Mouse (Mus musculus) ES-E14 (cell line): ENCODE results near the gene Jade2. TPM values are rescaled to one million over a fixed set of nuclear protein-coding genes. Genes with fewer than 3 reads are reported as not detected.
A peak's percentile ranks its signal among the peaks of the same experiment; 100 is the strongest.

Experiments used
- DNase-seq: peaks from one replicate; pipeline ENCODE4 v3.0.0-alpha.2; 2013; ENCODE audit warnings: low read depth, low spot score
- H3K27ac ChIP-seq: 2 replicates; pipeline ENCODE4 v1.5.1; 2012; ENCODE audit warnings: low read depth, mild to moderate bottlenecking, low read length, moderate library complexity, mixed read lengths; ENCODE audit not compliant: poor library complexity, insufficient read depth, severe bottlenecking
- H3K36me3 ChIP-seq: 2 replicates; pipeline ENCODE4 v1.6.1; 2012; ENCODE audit warnings: mild to moderate bottlenecking, low read length, moderate library complexity, mixed read lengths; ENCODE audit not compliant: control insufficient read depth, poor library complexity, insufficient read depth, severe bottlenecking
- H3K4me1 ChIP-seq, 2 experiments: fragments of 150-350 bp in 1 of 2; sonication (generic) in 1 of 2; 2 replicates each; pipeline ENCODE4 v1.6.1; 2012; ENCODE audit warnings: low read length in 2 of 2, mild to moderate bottlenecking in 1 of 2, mixed read lengths in 1 of 2; ENCODE audit not compliant: control insufficient read depth in 2 of 2, insufficient read depth in 2 of 2, poor library complexity in 1 of 2
- H3K4me3 ChIP-seq, 2 experiments: fragments of 150-350 bp in 1 of 2; sonication (generic) in 1 of 2; 2 replicates each; pipeline ENCODE4 v1.5.1; 2012; ENCODE audit warnings: low read length in 2 of 2, low read depth in 1 of 2, mild to moderate bottlenecking in 1 of 2, mixed read lengths in 1 of 2; ENCODE audit not compliant: insufficient read depth in 1 of 2, poor library complexity in 1 of 2, severe bottlenecking in 1 of 2
- H3K9ac ChIP-seq: 2 replicates; pipeline ENCODE4 v1.6.1; 2012; ENCODE audit warnings: low read depth, mild to moderate bottlenecking, low read length, mixed read lengths; ENCODE audit not compliant: poor library complexity, insufficient read depth, severe bottlenecking
- H3K9me3 ChIP-seq: fragments of 150-350 bp; sonication (generic); 2 replicates; pipeline ENCODE4 v1.6.1; 2012; ENCODE audit warnings: low read depth, mild to moderate bottlenecking, low read length; ENCODE audit not compliant: control insufficient read depth, insufficient read depth
- CHD2 ChIP-seq: IDR thresholded peaks from 2 replicates; pipeline ENCODE4 v1.6.1; 2014; ENCODE audit warnings: mild to moderate bottlenecking, low read depth, low read length, inconsistent platforms
- HCFC1 ChIP-seq: IDR thresholded peaks from 2 replicates; pipeline ENCODE4 v1.6.1; 2012; ENCODE audit warnings: low read length, inconsistent platforms, borderline replicate concordance; ENCODE audit not compliant: insufficient read depth
- MAFK ChIP-seq: IDR thresholded peaks from 2 replicates; pipeline ENCODE4 v1.6.1; 2014; ENCODE audit warnings: mild to moderate bottlenecking, low read depth, low read length, inconsistent platforms; ENCODE audit not compliant: insufficient read depth
- ZC3H11A ChIP-seq: IDR thresholded peaks from 2 replicates; pipeline ENCODE4 v1.6.1; 2012; ENCODE audit warnings: low read depth, mild to moderate bottlenecking, inconsistent platforms, low read length, borderline replicate concordance
- ZNF384 ChIP-seq: IDR thresholded peaks from 2 replicates; pipeline ENCODE4 v1.6.1; 2012; ENCODE audit warnings: low read depth, low read length, inconsistent platforms
- in situ Hi-C, 2 experiments: fragments of 600-800 bp; cut with MboI; formaldehyde crosslinking; loops; one replicate each; pipeline ENCODE4 v1.15.1; 2025; ENCODE audit warnings: low sequenced_read_pairs in 2 of 2, inconsistent platforms in 1 of 2; ENCODE audit not compliant: unreplicated experiment in 2 of 2
- total RNA-seq: library from RNA; depleted of rRNA; stranded (reverse); fragments of 300-350 nt; gene quantifications from 2 replicates; pipeline ENCODE4 v1.2.3, GENCODE M21; 2012

The Jade2 gene
- total RNA-seq, 1 experiment, result 11.8 TPM

DNA sequence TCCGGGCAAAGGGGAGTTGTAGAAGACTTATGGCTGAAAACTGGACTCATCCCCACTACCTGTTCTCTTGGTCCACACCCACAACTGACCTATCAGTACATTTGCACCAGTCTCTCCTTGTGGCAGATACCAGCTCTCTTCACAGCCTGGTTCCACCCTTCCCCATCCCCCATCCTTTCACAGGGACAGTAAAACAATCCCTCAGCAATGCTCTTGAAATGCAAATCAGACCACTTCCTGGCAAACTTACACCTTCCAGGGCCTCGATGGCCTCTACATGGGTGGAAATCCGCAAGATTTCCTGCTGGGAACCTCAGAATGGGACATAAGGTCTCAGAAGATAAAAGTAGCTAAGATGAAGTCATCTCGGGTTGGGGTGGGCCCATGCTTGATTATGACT, 34.7 kb downstream of the Jade2 start:
- peaks cover 62% of the 10 kb centered on the region for H3K36me3 ChIP-seq
- H3K27ac ChIP-seq, result peak overlapping the region; percentile 36; the same call in 1 of the 2 replicates
- in situ Hi-C loops, result loop anchor here in 1 of 2 experiments (5.0 kb wide), 1 partner anchor 145 kb away; the partner anchor contains the start of gene Cdkn2aipnl
- peaks cover 2 to 26% of the 10 kb centered on the region in 2 experiments; a peak in 3 of 4 replicates for H3K4me1 ChIP-seq
- peak; percentile 56 for DNase-seq
- TF ChIP-seq ZC3H11A (no peak), MAFK (no peak), CHD2 (no peak), ZNF384 (no peak), HCFC1 (no peak)
- H3K9ac ChIP-seq, result no peak overlapping the region
- no peak overlapping the region for H3K4me3 ChIP-seq
- no peaks in the 10 kb centered on the region for H3K9me3 ChIP-seq

GRCm38 (mm10) chr11:51820861-51821260, 36.6 kb downstream of the Jade2 start:
- in situ Hi-C loops, result loop anchor here in 1 of 2 experiments (5.0 kb wide), 1 partner anchor 146 kb away; the partner anchor contains the start of gene Cdkn2aipnl
- TF ChIP-seq ZNF384 (no peak), HCFC1 (no peak), ZC3H11A (no peak), CHD2 (no peak), MAFK (no peak)
- Histone ChIP-seq H3K9ac (no peak overlapping the region), H3K4me3 (no peak overlapping the region), H3K4me1 (peaks cover 2 to 26% of the 10 kb centered on the region in 2 experiments; a peak in 3 of 4 replicates), H3K27ac (no peak overlapping the region), H3K36me3 (peaks cover 64% of the 10 kb centered on the region), H3K9me3 (no peaks in the 10 kb centered on the region)
- peak; percentile 55 for DNase-seq

DNA sequence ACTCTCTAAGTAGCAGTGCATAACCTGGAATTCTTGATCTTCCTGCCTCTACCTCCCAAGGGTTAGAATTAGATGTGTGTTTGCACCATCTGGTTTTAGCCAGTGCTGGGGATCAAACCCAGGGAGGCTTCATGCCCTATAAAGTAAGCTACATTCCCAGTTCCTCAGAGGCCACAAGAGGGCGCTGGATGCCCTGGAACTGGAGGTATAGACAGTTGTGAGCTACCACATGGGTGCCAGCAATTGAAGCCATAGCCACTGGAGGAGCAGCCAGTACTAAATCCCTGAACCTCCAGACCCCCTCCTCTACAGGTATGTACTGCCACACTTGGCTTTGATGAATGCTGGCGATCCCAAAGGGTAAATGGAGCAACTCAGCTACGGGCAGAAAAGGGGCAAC, 37.5 kb downstream of the Jade2 start:
- Histone ChIP-seq H3K9ac (no peak overlapping the region), H3K27ac (no peak overlapping the region), H3K36me3 (peaks cover 59% of the 10 kb centered on the region), H3K4me1 (peaks cover 2 to 26% of the 10 kb centered on the region in 2 experiments; a peak in 3 of 4 replicates), H3K4me3 (no peak overlapping the region), H3K9me3 (no peaks in the 10 kb centered on the region)
- TF ChIP-seq MAFK, result no peak
- DNase-seq, result peak; percentile 89
- in situ Hi-C loops, result loop anchor here in 1 of 2 experiments (5.0 kb wide), 1 partner anchor 147 kb away; the partner anchor contains the start of gene Cdkn2aipnl

DNA sequence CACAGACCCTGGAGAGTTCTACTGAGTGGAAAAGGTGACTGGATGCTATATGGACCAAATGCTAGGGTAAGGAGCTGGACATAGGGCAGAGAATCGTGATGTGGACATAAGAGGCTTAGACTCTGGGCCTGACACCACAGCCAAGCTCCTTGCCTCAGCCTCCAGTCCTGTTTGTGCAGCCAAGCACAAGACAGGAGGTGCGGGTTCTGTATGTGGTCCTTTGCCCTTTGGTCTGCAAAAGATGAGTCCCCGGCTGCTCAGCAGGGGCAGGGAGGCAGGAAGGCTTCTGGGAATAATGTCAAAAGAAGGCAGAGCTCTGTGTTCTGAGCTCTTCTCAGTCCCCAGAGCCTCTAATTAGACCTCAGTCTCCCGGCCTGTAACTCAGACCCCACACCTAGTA, 38.6 kb downstream of the Jade2 start:
- Histone ChIP-seq H3K27ac (no peak overlapping the region), H3K4me3 (no peak overlapping the region), H3K9me3 (no peaks in the 10 kb centered on the region), H3K9ac (no peak overlapping the region), H3K36me3 (peaks cover 56% of the 10 kb centered on the region), H3K4me1 (peaks cover 2 to 22% of the 10 kb centered on the region in 2 experiments; a peak in 3 of 4 replicates)
- DNase-seq, result no peak
- TF ChIP-seq HCFC1 (no peak), ZNF384 (no peak), ZC3H11A (no peak), MAFK (no peak), CHD2 (no peak)
- in situ Hi-C loops, result no loop called here

DNA sequence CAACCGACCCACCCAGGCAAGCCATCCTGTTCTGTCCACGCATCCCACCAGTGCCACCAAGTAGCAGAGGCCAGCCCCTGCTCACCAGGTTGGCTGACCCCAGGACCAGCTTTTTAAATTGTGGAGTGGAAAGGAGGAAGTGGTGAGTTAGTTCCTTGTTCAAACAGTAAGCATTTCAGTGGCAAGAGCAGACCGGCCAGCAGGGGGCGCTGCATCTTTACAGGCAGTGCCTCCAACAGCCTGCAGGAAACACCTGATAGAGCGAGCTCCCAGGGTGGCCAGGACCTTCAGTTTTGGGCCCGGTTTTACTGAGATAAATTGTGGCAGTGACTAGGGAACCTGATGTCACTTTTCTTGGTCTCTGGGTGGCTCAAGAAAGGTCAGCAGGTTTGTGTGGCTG, 39.7 kb downstream of the Jade2 start:
- in situ Hi-C loops, result no loop called here
- DNase-seq, result peak; percentile 86
- Histone ChIP-seq H3K9ac (no peak overlapping the region), H3K9me3 (no peaks in the 10 kb centered on the region), H3K4me1 (peaks cover 0 to 14% of the 10 kb centered on the region in 2 experiments; a peak in 2 of 4 replicates), H3K4me3 (no peak overlapping the region), H3K36me3 (peaks cover 53% of the 10 kb centered on the region), H3K27ac (no peak overlapping the region)
- TF ChIP-seq ZNF384, result 0 out of 2 replicates have a peak, but pooled peaks have one; percentile 30
- TF ChIP-seq HCFC1, result no peak
